Mouse (Mus musculus) liver, postnatal 0 days (tissue): ENCODE results near the gene Kat6b. TPM values are rescaled to one million over a fixed set of nuclear protein-coding genes. Genes with fewer than 3 reads are reported as not detected.

Source experiments
- ATAC-seq: fragments of 200-750 bp; cut with Nextera tagmentation; 2 replicates; pipeline ENCODE4 v1.8.0; 2017; ENCODE audit warnings: mild to moderate bottlenecking, moderate library complexity
- DNase-seq: peaks from one replicate; pipeline ENCODE4 v3.0.0-alpha.2; 2016
- H3K27ac ChIP-seq: fragments of 300-500 bp; sonication (generic); 2 replicates; pipeline ENCODE4 v1.5.1; 2014; ENCODE audit warnings: antibody characterized with exemption, moderate library complexity, mild to moderate bottlenecking, low read depth
- H3K27me3 ChIP-seq: fragments of 300-500 bp; sonication (generic); 2 replicates; pipeline ENCODE4 v1.6.1; 2014; ENCODE audit warnings: low read length, control low read depth, mixed read lengths; ENCODE audit not compliant: insufficient read depth
- H3K36me3 ChIP-seq: fragments of 300-500 bp; sonication (generic); replicated peaks from 2 replicates; pipeline ENCODE4 v1.6.1; 2014; ENCODE audit warnings: mild to moderate bottlenecking, control low read depth, low read length, moderate library complexity, mixed read lengths; ENCODE audit not compliant: insufficient read depth
- H3K4me1 ChIP-seq: fragments of 300-500 bp; sonication (generic); 2 replicates; pipeline ENCODE4 v1.6.1; 2014; ENCODE audit warnings: antibody characterized with exemption, mild to moderate bottlenecking, control low read depth; ENCODE audit not compliant: insufficient read depth
- H3K4me2 ChIP-seq: fragments of 300-500 bp; sonication (generic); 2 replicates; pipeline ENCODE4 v1.6.1; 2014; ENCODE audit warnings: low read depth, mild to moderate bottlenecking, low read length, moderate library complexity, mixed read lengths
- H3K4me3 ChIP-seq: fragments of 300-500 bp; sonication (generic); 2 replicates; pipeline ENCODE4 v1.5.1; 2014; ENCODE audit warnings: low read depth, low read length
- H3K9ac ChIP-seq: fragments of 300-500 bp; sonication (generic); replicated peaks from 2 replicates; pipeline ENCODE4 v1.6.1; 2014; ENCODE audit warnings: mild to moderate bottlenecking, moderate library complexity
- H3K9me3 ChIP-seq: fragments of 300-500 bp; sonication (generic); 2 replicates; pipeline ENCODE4 v1.6.1; 2016; ENCODE audit warnings: mild to moderate bottlenecking, control low read depth, low read length, mixed read lengths
- CTCF ChIP-seq: sonication (generic); IDR thresholded peaks from 2 replicates; pipeline ENCODE4 v1.5.1; 2016; ENCODE audit warnings: antibody characterized with exemption, low read depth
- EP300 ChIP-seq: IDR thresholded peaks from 2 replicates; pipeline ENCODE4 v1.6.1; 2016; ENCODE audit warnings: antibody characterized with exemption, low read depth, mild to moderate bottlenecking
- WGBS: fragments of 180-500 bp; shearing (Covaris S2); extraction: QIAGEN DNeasy Blood & Tissue Kit; methylation state at CpG from one replicate; pipeline ENCODE4 v1.1.7; 2014; ENCODE audit not compliant: insufficient replicate concordance; 5-methylcytosine and 5-hydroxymethylcytosine counted together
- polyA plus RNA-seq: library from polyadenylated mRNA; unstranded; fragments of >200 nt; fragmentation: Nextera tagmentation; extraction: Ambion mirVana; gene quantifications from 2 replicates; pipeline ENCODE4 v1.2.1, GENCODE M21; 2015

The Kat6b gene
- polyA plus RNA-seq, 1 experiment from 2014 or later = 1.5 TPM

DNA sequence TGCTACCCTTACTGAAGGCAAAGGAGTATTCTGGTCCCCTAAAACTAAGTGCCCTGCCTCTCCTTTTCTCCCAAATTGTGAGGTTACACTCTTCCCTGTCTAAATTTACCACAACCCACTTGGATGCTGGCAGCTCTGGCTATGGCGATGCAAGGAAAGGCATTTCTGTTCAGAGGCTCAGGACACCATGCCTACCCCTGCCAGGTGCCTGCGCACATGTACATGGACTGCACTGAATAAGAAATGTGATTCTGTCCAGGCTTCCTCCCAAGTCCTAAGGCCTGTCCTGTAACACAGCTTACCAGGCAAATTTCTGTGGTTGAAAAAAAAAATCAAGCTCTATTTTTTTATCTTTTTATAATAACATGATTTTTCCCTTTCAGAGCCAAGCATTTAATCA, 195.0 kb downstream of the Kat6b start:
- Histone ChIP-seq H3K4me3 (no peak overlapping the region), H3K9me3 (no peaks in the 10 kb centered on the region), H3K36me3 (no peaks in the 10 kb centered on the region), H3K27ac (no peak overlapping the region), H3K4me1 (peaks cover 6% of the 10 kb centered on the region; the same call in 1 of the 2 replicates), H3K27me3 (no peaks in the 10 kb centered on the region), H3K9ac (no peak overlapping the region), H3K4me2 (no peak overlapping the region)
- no peak for TF ChIP-seq CTCF
- TF ChIP-seq EP300 = no peak
- ATAC-seq = no peak
- WGBS = 81% methylated on average over 2 of the region's 2 CpGs
- no peak for DNase-seq

DNA sequence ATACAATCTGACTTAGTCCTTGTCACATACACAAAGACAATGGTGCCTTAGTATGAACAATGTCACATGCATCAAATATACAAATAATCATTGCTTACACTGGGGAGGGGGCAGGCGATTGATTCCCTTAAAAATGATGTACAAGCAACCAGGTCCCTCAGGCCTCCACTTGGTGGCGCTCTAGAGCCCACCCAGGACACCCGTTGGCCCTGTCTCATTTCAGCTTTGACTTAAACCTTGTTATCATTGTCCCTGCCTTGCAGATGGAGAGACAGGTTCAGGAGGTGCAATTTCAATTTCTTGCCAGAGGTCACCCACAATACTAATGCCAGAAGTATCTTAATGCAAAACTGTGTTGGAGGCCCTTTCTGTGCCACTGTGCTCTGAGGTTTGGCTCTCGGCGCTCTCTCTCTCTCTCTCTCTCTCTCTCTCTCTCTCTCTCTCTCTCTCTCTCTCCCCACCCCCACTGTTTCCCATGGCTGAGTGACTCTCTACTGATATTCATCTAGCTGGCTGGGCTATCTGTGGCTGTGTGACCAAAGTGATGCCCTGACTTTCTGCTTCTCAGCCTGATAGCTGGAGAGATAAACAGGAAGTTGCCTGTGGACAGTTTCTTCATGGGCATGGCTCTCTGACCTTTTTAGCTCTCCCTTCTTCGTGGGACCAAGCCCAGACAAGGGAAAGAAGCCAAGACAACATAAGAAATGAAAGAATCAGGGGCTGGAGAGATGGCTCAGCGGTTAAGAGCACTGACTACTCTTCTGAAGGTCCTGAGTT, 197.5 kb downstream of the Kat6b start:
- Histone ChIP-seq H3K9me3 (no peaks in the 10 kb centered on the region), H3K9ac (no peak overlapping the region), H3K27me3 (no peaks in the 10 kb centered on the region), H3K36me3 (no peaks in the 10 kb centered on the region), H3K4me2 (no peak overlapping the region), H3K4me1 (peaks cover 8% of the 10 kb centered on the region; the same call in 1 of the 2 replicates), H3K27ac (no peak overlapping the region), H3K4me3 (no peak overlapping the region)
- WGBS = 30% methylated on average over 7 of the region's 7 CpGs
- TF ChIP-seq CTCF (peak; percentile 82), EP300 (no peak)
- peak; percentile 76 for DNase-seq
- ATAC-seq = peak; percentile 50; the same call in 1 of the 2 replicates

DNA sequence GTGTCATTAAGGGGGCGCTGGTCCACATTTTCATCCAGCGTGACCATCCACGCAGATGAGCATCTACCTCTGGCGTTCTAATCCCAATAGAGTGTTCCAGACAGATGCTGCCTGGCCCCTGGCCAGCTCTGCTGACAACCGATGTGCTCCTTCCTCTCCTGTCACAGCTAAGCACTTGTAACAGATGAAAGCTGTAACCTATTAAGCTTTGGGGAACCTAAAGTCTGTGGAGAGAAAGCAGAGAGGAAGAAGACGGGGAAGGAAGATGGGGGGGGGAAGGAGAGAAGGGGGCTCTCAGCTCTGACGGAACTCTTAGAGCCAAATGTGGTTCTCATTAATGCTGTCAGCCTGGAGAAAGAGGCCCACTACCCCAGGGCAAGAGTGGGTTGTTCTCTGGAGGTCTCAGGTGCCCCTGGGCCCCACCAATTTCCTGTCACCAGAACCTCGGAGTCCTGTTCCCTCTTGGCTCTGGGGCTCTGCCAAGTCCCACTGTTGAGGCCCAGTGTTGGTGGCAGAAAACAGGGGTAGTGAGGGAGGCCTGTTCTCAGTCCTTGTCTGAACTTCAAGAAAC, 198.5 kb downstream of the Kat6b start:
- Histone ChIP-seq H3K27ac (no peak overlapping the region), H3K4me1 (peaks cover 8% of the 10 kb centered on the region; the same call in 1 of the 2 replicates), H3K9ac (no peak overlapping the region), H3K9me3 (no peaks in the 10 kb centered on the region), H3K36me3 (no peaks in the 10 kb centered on the region), H3K4me3 (no peak overlapping the region), H3K4me2 (no peak overlapping the region), H3K27me3 (no peaks in the 10 kb centered on the region)
- WGBS = 46% methylated on average over 8 of the region's 8 CpGs
- DNase-seq (no peak), ATAC-seq (no peak)
- no peak for TF ChIP-seq EP300
- TF ChIP-seq CTCF = no peak

DNA sequence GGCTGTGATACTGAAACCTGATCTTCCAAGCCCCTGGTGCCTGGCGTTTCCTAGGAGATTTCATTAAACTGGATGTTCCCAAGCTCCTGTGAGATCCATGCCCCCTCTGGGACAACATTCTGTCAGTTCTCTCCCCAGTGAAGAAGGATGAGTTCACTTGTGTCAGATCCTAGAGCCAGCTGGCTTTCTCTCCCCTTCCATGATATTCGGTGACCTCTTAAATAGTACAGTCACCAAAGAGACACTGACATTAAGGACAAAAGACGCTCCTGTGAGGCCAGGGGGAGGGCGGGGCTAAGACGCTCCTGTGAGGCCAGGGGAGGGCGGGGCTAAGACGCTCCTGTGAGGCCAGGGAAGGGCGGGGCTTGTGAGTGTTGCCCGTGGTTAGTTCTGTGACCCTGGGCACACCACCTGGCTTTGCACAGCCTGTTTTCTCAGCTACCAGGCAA, 201.5 kb downstream of the Kat6b start:
- 3% methylated on average over 9 of the region's 9 CpGs for whole genome bisulfite sequencing
- Histone ChIP-seq H3K27ac (no peak overlapping the region), H3K9me3 (no peaks in the 10 kb centered on the region), H3K4me2 (peak overlapping the region; percentile 47), H3K27me3 (peaks cover 10% of the 10 kb centered on the region; the same call in 1 of the 2 replicates), H3K36me3 (no peaks in the 10 kb centered on the region), H3K4me3 (no peak overlapping the region), H3K9ac (no peak overlapping the region), H3K4me1 (peaks cover 11% of the 10 kb centered on the region; the same call in 1 of the 2 replicates)
- peak; percentile 54; the same call in 1 of the 2 replicates for ATAC-seq
- peak; percentile 84 for DNase-seq
- TF ChIP-seq CTCF (no peak), EP300 (no peak)

DNA sequence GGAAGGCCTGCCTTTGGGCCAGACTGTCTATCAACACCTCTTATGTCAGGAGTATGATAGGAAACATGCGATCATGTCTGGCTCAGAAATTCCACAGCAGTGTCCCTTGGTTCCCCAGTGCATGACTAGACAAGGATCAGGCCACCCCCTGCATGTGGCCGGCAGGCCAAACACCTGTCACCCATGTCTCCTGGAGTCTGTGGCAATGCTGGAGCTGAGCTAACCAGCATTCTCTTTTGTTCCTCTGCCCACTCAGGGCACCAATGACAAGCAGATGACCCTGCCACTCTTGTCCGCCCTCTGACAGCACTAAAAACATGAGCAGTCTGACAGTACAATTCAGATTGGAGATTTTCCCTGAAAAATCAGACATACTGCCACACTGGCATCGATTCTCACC, 202.6 kb downstream of the Kat6b start:
- Histone ChIP-seq H3K4me3 (no peak overlapping the region), H3K36me3 (no peaks in the 10 kb centered on the region), H3K27ac (no peak overlapping the region), H3K9ac (no peak overlapping the region), H3K4me2 (no peak overlapping the region), H3K4me1 (peaks cover 11% of the 10 kb centered on the region; the same call in 1 of the 2 replicates), H3K27me3 (peaks cover 10% of the 10 kb centered on the region; the same call in 1 of the 2 replicates), H3K9me3 (no peaks in the 10 kb centered on the region)
- ATAC-seq (no peak), DNase-seq (no peak)
- TF ChIP-seq CTCF = no peak
- TF ChIP-seq EP300 = no peak
- 83% methylated on average over 4 of the region's 4 CpGs for WGBS

DNA sequence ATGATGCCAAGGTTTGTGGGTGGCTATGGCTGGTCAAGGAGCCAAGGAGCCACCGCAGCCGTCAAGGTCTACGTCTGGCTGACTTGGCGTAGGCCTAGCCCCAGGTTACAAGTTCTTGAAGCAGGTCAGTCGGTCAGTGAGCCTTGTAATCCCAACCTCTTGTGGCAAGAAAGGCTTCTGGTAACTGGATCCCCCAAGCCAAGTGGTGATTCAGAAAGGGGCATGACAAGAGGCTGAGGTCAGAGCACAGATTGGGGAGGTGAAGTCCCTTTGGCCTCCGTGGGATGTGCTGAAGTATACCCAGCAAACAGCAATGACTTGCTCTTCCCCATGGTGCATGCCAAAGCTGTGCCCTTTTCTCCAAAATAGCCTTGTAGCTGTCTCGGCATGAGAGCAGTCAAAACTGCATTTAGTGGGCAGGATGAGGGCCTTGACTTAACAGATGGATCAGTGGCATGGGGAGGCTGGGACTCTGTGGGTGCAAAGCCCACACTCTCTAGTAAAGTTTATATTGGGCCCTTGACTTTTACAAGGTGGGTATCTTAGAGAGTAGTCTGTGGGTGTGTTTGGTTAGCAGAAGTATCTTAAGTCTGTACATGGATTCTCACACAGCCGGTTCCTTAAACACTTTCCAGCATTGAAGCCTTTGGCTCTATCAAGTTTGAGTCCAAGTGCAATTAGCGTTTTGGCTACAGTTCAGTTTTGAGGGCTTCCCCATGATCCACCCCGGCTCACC, 204.3 kb downstream of the Kat6b start:
- 87% methylated on average over 10 of the region's 10 CpGs for WGBS
- H3K4me2 ChIP-seq = no peak overlapping the region
- H3K9me3 ChIP-seq = no peaks in the 10 kb centered on the region
- no peak for ATAC-seq
- H3K27ac ChIP-seq = no peak overlapping the region
- no peak for DNase-seq
- H3K27me3 ChIP-seq = peaks cover 10% of the 10 kb centered on the region; the same call in 1 of the 2 replicates
- no peaks in the 10 kb centered on the region for H3K36me3 ChIP-seq
- H3K9ac ChIP-seq = no peak overlapping the region
- H3K4me1 ChIP-seq = peaks cover 8% of the 10 kb centered on the region; the same call in 1 of the 2 replicates
- H3K4me3 ChIP-seq = no peak overlapping the region
- TF ChIP-seq EP300 (no peak), CTCF (no peak)
